Mouse (Mus musculus) small intestine, adult 2 months (tissue): ENCODE measurements around the gene Mtmr6.

Source experiments
- CTCF ChIP-seq: fragments of 200-500 bp; IDR thresholded peaks from 2 replicates; pipeline ENCODE4 v1.5.1; 2012; ENCODE audit warnings: low read depth, mild to moderate bottlenecking, control low read depth, inconsistent platforms, low read length, moderate library complexity, mixed read lengths; ENCODE audit not compliant: insufficient replicate concordance, insufficient read length; ENCODE audit errors: extremely low read depth
- POLR2A ChIP-seq: fragments of 200-500 bp; IDR thresholded peaks from 2 replicates; pipeline ENCODE4 v1.6.1; 2012; ENCODE audit warnings: low read depth, mild to moderate bottlenecking, control low read depth, inconsistent platforms, low read length, moderate library complexity

GRCm38 (mm10) chr14:60308113-60308512 lies 43.1 kb downstream of the Mtmr6 start:
- TF ChIP-seq CTCF (no peak), POLR2A (no peak)
